ENCODE assay signal across 18 mouse cellular contexts in genomic region chr11:3520919-3521318, GRCm38 (mm10). TPM values are rescaled to one million over a fixed set of nuclear protein-coding genes. Genes with fewer than 3 reads are reported as not detected.
DNase-seq lines count a peak whose midpoint lies in the region; ATAC-seq lines count a peak whose summit lies in the region.
"Had no signal": no experiment of that assay in that cellular context is flagged by ENCODE, and none has a peak within 500 bp of the region (broad histone marks: within the 10 kb centered on the region; RNA-seq: fewer than 3 reads in every experiment).

No protein-coding gene starts in this region.

- intact Hi-C loops in left cerebral cortex, postnatal 10 days (cut with DNase I), result no loop called here

- no peak overlapping the region for H3K4me3 ChIP-seq in embryonic facial prominence, embryonic 13.5 days
- H3K4me3 ChIP-seq in embryonic facial prominence, embryonic 10.5 days, result no peak overlapping the region
- H3K4me3 ChIP-seq: heart, adult 2 months; heart, embryonic 13.5 days; hindbrain, embryonic 13.5 days; intestine, embryonic 15.5 days had no signal

- H3K4me2 ChIP-seq in embryonic facial prominence, embryonic 13.5 days, result no peak overlapping the region
- H3K4me2 ChIP-seq: heart, embryonic 13.5 days; hindbrain, embryonic 13.5 days; intestine, embryonic 15.5 days had no signal

- peak; percentile 69 for DNase-seq in cerebellum, adult 11-12 months
- DNase-seq in cerebellum, postnatal 4 days (ENCODE audit: low spot score in 2 of 2), result no peak
- no peak for DNase-seq in embryonic facial prominence, embryonic 10.5 days (ENCODE audit: low spot score)
- peak; percentile 10 for DNase-seq in ovary, postnatal 36 days (ENCODE audit: low spot score)
- no peak for DNase-seq in ovary, postnatal 10 days (ENCODE audit: low spot score)
- no peak for DNase-seq in left cerebral cortex, postnatal 10 days (ENCODE audit: extremely low spot score in 1 of 2, low spot score in 2 of 2)
- no peak for DNase-seq in adrenal gland, adult (ENCODE audit: inconsistent age in 2 of 2, low spot score in 1 of 2)
- DNase-seq: adrenal gland, adult 8-10 months; adrenal gland, postnatal 36 days; gastrocnemius, postnatal 10 days; kidney, adult 18-20 months had no signal

- WGBS in embryonic facial prominence, embryonic 13.5 days, result 78% methylated on average over 14 of the region's 14 CpGs
- 79% methylated on average over 14 of the region's 14 CpGs for WGBS in embryonic facial prominence, embryonic 10.5 days

- peaks cover 69% of the 10 kb centered on the region for H3K36me3 ChIP-seq in embryonic facial prominence, embryonic 13.5 days
- peaks cover 70% of the 10 kb centered on the region for H3K36me3 ChIP-seq in embryonic facial prominence, embryonic 10.5 days (replicated peaks)

- H3K9ac ChIP-seq in embryonic facial prominence, embryonic 13.5 days, result no peak overlapping the region
- H3K9ac ChIP-seq: intestine, embryonic 15.5 days had no signal

- peak; percentile 21; the same call in 1 of the 2 replicates for ATAC-seq in embryonic facial prominence, embryonic 13.5 days (ENCODE audit: insufficient number of reproducible peaks, insufficient read depth, low FRiP score, low TSS enrichment, low read depth)
- ATAC-seq: forebrain, embryonic 16.5 days; intestine, embryonic 15.5 days had no signal

- peaks cover 21% of the 10 kb centered on the region for H3K4me1 ChIP-seq in embryonic facial prominence, embryonic 13.5 days
- H3K4me1 ChIP-seq in embryonic facial prominence, embryonic 10.5 days, result peaks cover 18% of the 10 kb centered on the region

- no peak overlapping the region for H3K27ac ChIP-seq in embryonic facial prominence, embryonic 13.5 days
- H3K27ac ChIP-seq in embryonic facial prominence, embryonic 10.5 days (replicated peaks), result no peak overlapping the region
- H3K27ac ChIP-seq: heart, adult 2 months; heart, embryonic 13.5 days; hindbrain, embryonic 13.5 days; intestine, embryonic 15.5 days had no signal

- peaks cover 20% of the 10 kb centered on the region for H3K27me3 ChIP-seq in embryonic facial prominence, embryonic 13.5 days
- H3K27me3 ChIP-seq in embryonic facial prominence, embryonic 10.5 days (replicated peaks; ENCODE audit: low read depth, poor library complexity, severe bottlenecking), result peaks cover 33% of the 10 kb centered on the region
- H3K27me3 ChIP-seq: intestine, embryonic 15.5 days had no signal

- H3K9me3 ChIP-seq in embryonic facial prominence, embryonic 13.5 days, result no peaks in the 10 kb centered on the region
- H3K9me3 ChIP-seq in embryonic facial prominence, embryonic 10.5 days, result no peaks in the 10 kb centered on the region
- H3K9me3 ChIP-seq: heart, embryonic 13.5 days; hindbrain, embryonic 13.5 days; intestine, embryonic 15.5 days had no signal

RNA-seq across cellular contexts. Expression of gene Selenom, which starts 6.4 kb away (rescaled TPM):
- 128 and 132 TPM in 2 replicates for polyA plus RNA-seq in embryonic facial prominence, embryonic 13.5 days (2015; fragmentation: Nextera tagmentation; extraction: Ambion mirVana)
- polyA plus RNA-seq in embryonic facial prominence, embryonic 10.5 days (2016; fragmentation: Nextera tagmentation; extraction: Ambion mirVana), result 39.3 and 50.2 TPM in 2 replicates
- total RNA-seq in left cerebral cortex, postnatal 10 days (2021), result 100 to 1,000 TPM; 198 TPM

RNA-seq across cellular contexts. Expression of gene Inpp5j, which starts 16.3 kb away (rescaled TPM):
- polyA plus RNA-seq in embryonic facial prominence, embryonic 13.5 days (2015; fragmentation: Nextera tagmentation; extraction: Ambion mirVana), result 0.48 and 0.85 TPM in 2 replicates
- 0.13 and 0.25 TPM in 2 replicates for polyA plus RNA-seq in embryonic facial prominence, embryonic 10.5 days (2016; fragmentation: Nextera tagmentation; extraction: Ambion mirVana)
- total RNA-seq in left cerebral cortex, postnatal 10 days (2021), result 10 to 100 TPM; 34.7 to 40.4 TPM
- total RNA-seq: hematopoietic stem cell, adult 5-6 weeks had no signal

RNA-seq across cellular contexts. Expression of gene Smtn, which starts 19.5 kb away (rescaled TPM):
- 43.9 and 46.1 TPM in 2 replicates for polyA plus RNA-seq in embryonic facial prominence, embryonic 13.5 days (2015; fragmentation: Nextera tagmentation; extraction: Ambion mirVana)
- polyA plus RNA-seq in embryonic facial prominence, embryonic 10.5 days (2016; fragmentation: Nextera tagmentation; extraction: Ambion mirVana), result 40.5 and 42.6 TPM in 2 replicates
- 10 to 100 TPM; 11.8 to 14.6 TPM for total RNA-seq in left cerebral cortex, postnatal 10 days (2021)

RNA-seq across cellular contexts. Expression of gene Pla2g3, which starts 32.8 kb away (rescaled TPM):
- polyA plus RNA-seq in embryonic facial prominence, embryonic 13.5 days (2015; fragmentation: Nextera tagmentation; extraction: Ambion mirVana), result 0.51 and 0.60 TPM in 2 replicates
- 1.6 and 2.0 TPM in 2 replicates for polyA plus RNA-seq in embryonic facial prominence, embryonic 10.5 days (2016; fragmentation: Nextera tagmentation; extraction: Ambion mirVana)
- total RNA-seq in left cerebral cortex, postnatal 10 days (2021), result 10 to 100 TPM in 1 of 2 experiments, 1 to 10 TPM in 1; 6.9 to 19.4 TPM
- total RNA-seq: hematopoietic stem cell, adult 5-6 weeks had no signal

Comparison
In these comparisons a context has a peak if more than half of its experiments do, and no peak if none do; other contexts are left out.
1. DNase-seq: peak in cerebellum, adult 11-12 months (single experiment) and ovary, postnatal 36 days (single experiment); none in cerebellum, postnatal 4 days (0 of 2), embryonic facial prominence, embryonic 10.5 days (single experiment), ovary, postnatal 10 days (single experiment), left cerebral cortex, postnatal 10 days (0 of 2) and adrenal gland, adult (0 of 2).